Mouse (Mus musculus): ENCODE results near the gene Itih4.

- TF ChIP-seq CTCF (IDR thresholded peaks at IDR 0.05; ENCODE audit: low read depth, low read length) (no peak), POLR2A (IDR thresholded peaks at IDR 0.05; ENCODE audit: insufficient read depth, low read length) (no peak), EP300 (IDR thresholded peaks at IDR 0.05; ENCODE audit: insufficient read depth, low read depth, low read length) (no peak)
Measured at GRCm38 (mm10) chr14:30877827-30878226, 8.4 kb upstream of the Itih4 start.
